Mouse (Mus musculus) megakaryocyte-erythroid progenitor cell, adult 5-6 weeks (primary cell): ENCODE data around the gene Dnah1. TPM values are rescaled to one million over a fixed set of nuclear protein-coding genes. Genes with fewer than 3 reads are reported as not detected.
A peak's percentile ranks its signal among the peaks of the same experiment; 100 is the strongest.

Experiments
- ATAC-seq: replicated peaks from 2 replicates; pipeline ENCODE4 v1.8.0; 2016; ENCODE audit warnings: mild to moderate bottlenecking, inconsistent platforms; ENCODE audit not compliant: severe bottlenecking, poor library complexity, low FRiP score, low TSS enrichment
- total RNA-seq, 2 experiments: library from RNA; stranded (forward) in 1 of 2; stranded (reverse) in 1 of 2; fragments of 200-1000, 215-1000 nt in 1 of 2; fragments of >200 nt in 1 of 2; fragmentation: Nextera tagmentation in 1 of 2; gene quantifications; 2 replicates each; pipeline ENCODE4 v1.2.3; 2014 to 2017

Gene Dnah1
- total RNA-seq, 2 experiments from 2014 or later = 0.59 TPM; not detected in 1

GRCm38 (mm10) chr14:31322191-31322590 lies 1.5 kb downstream of the Dnah1 start:
- no peak for ATAC-seq

- ATAC-seq = no peak
These were observed 2.5 kb downstream of the Dnah1 start for GRCm38 (mm10) chr14:31321181-31321580.

DNA sequence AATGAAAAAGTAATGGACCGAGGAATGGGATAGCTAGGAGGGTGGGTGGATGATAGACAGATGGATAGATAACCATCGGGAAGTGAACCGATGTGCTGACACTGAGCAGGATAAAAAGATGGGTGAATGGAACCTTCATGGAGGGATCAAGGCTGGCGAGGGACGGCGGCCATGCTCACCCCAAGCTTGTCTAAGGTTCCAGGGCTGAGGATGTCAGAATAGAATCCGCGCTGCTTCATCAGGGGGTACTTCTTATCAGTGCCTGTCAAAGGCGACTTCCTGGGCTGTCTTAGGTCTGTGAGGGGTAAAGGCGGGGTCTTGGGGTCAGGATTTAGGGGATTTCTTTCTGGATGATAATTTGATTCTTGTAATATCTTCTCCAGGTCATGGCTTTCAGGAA lies 4.2 kb downstream of the Dnah1 start:
- ATAC-seq = no peak

DNA sequence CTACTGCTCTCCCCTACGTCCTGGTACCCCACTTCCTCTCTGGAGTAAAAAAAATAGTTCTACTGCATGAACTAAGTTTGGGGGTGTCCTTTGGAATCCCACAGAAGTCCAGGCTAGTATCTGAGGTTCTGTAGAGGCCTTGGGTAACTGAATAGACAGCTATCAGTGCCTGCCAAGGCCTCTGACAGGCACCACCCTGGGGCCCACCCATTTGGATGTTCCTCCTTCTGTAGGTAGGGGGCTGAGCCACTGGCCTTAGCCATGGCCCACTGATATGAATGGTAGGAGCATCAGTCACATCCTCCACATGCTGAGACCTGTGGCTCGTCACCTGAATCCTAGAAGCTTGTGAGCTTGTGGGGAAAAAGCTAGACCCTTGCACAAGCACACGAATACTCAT lies 5.9 kb downstream of the Dnah1 start:
- no peak for ATAC-seq

DNA sequence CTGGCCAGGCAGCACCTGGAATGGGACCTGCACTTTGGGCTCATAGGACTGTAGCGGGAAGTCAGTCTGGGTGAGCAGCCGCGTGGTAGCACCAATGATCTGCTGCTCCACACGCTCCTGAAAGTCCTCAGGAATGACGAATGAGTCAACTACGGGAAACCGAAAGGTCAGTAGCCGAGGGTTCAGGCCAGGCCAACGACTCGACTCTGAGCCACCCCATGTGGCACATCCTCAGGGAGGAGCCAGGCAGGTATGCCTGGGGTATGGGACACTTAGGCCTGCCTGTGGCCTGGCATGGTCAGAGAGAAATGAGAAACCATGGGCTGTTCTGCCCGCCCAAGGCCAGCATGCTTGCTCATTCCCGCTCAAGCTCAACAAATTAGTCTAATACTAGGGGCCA lies 7.1 kb downstream of the Dnah1 start:
- ATAC-seq = no peak

GRCm38 (mm10) chr14:31313192-31313591 lies 10.5 kb downstream of the Dnah1 start:
- no peak for ATAC-seq

- no peak for ATAC-seq
These were observed 38.0 kb downstream of the Dnah1 start for GRCm38 (mm10) chr14:31285728-31286127.

GRCm38 (mm10) chr14:31272164-31272563 lies 51.5 kb downstream of the Dnah1 start:
- ATAC-seq = peak; percentile 66; the same call in 1 of the 2 replicates

DNA sequence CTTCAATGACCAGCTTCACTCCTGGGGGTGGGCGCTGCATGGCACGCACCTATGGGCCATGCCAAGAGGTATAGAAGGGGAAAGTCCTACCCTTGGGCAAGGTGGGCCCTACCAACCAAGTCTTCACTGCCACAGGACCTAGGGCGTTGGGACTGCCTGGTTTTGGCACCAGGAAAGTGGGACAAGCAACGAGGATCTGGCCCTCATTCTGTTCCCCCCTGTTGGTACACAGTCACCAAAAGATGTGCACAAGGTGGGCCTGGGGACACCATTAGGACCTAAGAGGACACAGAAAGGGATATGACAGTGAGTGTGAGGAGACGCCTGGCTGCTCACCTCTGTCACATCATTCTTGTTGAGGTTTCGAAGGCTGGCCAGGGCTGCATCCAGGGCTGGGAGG lies 52.6 kb downstream of the Dnah1 start:
- no peak for ATAC-seq

GRCm38 (mm10) chr14:31269456-31270100 lies 54.1 kb downstream of the Dnah1 start:
- peak; percentile 53 for ATAC-seq

DNA sequence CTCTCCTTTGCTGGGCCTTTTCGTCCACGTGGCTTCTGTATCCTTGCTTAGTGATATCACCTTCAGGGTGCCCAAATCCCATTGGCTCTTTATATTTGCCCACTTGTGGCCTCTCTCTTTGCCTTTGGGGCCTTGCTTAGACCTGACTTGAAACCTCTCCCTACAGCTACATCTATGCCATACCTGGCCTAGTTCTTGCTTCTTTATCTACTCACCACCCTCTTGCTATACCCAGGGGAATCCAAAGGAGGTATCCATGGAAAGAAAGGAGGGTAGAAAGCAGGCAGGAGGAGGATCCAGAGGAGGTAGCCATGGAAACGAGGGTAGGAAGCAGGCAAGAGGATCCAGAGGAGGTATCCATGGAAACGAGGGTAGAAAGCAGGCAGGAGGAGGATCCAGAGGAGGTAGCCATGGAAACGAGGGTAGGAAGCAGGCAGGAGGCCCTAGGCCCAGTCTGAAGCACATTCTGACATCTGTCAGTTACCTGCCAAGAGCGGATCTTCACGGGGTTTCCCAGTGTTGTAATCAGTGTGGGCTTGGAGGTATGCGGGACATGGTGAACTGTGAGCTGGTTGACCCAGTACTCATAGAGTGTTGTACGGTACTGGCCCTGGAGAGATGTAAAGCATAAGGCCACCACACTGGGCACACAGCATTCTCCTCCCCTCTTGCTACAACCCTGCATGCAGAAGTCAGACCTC lies 55.2 kb downstream of the Dnah1 start:
- ATAC-seq = no peak

- ATAC-seq = no peak
These were observed 56.0 kb downstream of the Dnah1 start for GRCm38 (mm10) chr14:31267649-31268048.

DNA sequence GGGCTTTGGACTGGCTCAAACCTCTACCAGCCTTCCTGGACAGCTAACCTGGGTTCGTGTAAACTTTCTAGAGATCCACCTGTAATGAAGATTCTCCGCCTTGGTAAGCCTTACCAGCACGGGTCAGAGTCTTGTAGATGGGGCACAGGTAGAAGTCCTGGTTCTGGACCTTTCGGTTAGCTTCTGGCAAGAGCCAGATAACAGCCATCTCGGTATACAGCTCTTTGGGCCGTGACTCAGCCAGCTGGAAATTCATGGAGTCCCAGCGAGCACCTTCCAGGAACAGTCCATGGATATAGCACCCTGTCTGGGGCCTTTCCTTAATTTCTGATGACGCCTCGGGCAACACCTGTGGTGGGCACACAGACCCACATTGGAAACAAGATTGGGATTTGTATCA lies 62.8 kb downstream of the Dnah1 start:
- no peak for ATAC-seq

GRCm38 (mm10) chr14:31260374-31260773 lies 63.3 kb downstream of the Dnah1 start:
- peak; percentile 92 for ATAC-seq

DNA sequence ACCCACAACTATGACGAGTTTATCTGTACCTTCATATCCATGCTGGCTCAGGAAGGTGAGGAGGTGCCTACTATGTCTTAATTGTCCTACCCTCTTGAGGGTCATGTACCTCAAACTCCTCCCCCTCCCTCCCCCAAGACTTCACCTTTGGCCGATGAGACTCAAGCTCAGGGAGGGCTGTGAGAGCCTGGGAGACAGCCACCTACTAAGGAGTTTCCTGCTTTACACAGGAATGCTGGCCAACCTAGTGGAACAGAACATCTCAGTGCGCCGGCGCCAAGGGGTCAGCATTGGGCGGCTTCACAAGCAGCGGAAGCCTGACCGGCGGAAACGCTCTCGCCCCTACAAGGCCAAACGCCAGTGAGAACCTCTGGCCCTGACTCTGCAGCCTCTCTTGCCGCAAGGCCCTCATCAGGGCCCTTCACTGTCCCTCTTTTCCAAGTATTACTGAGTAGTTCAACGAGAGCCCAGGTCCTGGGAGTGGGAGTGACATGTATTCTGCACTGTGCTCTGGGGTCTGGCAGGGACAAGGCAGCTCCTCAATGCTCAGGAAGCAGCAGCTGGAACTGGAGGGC lies 65.1 kb downstream of the Dnah1 start:
- no peak for ATAC-seq

DNA sequence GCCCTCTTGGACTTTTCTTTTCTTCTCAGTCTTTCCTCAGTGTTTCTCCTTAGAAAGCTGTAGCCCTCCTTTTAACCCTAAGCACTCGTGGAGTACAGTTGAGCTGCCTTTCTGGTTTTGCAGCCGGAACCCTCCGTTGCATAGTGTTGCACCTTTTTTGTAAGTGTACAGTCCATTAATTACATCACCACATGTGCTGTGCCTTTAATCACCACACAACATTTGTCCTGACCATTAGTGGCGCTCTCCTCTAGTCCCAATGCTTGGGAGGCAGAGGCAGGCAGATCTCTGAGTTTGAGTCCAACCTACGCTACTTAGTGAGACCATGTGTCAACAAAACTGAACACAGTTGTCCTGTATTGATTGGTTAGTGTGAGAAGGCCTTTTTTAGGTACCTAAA lies 71.6 kb downstream of the Dnah1 start:
- no peak for ATAC-seq

- peak; percentile 32 for ATAC-seq
These were observed 72.1 kb downstream of the Dnah1 start for GRCm38 (mm10) chr14:31251626-31252025.

GRCm38 (mm10) chr14:31251084-31251604 lies 72.6 kb downstream of the Dnah1 start, which contains the start of the genes Phf7 and Bap1:
Gene Phf7, minus strand, starts transcription at chr14:31251317.
Gene Bap1, plus strand, starts transcription at chr14:31251450.
- peak; percentile 79 for ATAC-seq

- ATAC-seq = peak; percentile 19; the same call in 1 of the 2 replicates
These were observed 73.2 kb downstream of the Dnah1 start for GRCm38 (mm10) chr14:31250222-31251083.

- no peak for ATAC-seq
These were observed 75.3 kb downstream of the Dnah1 start for GRCm38 (mm10) chr14:31248396-31248795.
